Mouse (Mus musculus) stomach, embryonic 14.5 days (tissue): ENCODE results near the gene Rap1b. TPM values are rescaled to one million over a fixed set of nuclear protein-coding genes. Genes with fewer than 3 reads are reported as not detected.

Source experiments
- ATAC-seq: fragments of 200-750 bp; cut with Nextera tagmentation; 2 replicates; pipeline ENCODE4 v1.8.0; 2017; ENCODE audit warnings: low read depth, moderate TSS enrichment; ENCODE audit not compliant: insufficient number of reproducible peaks, insufficient read depth, low FRiP score
- H3K27ac ChIP-seq: fragments of 300-500 bp; sonication (generic); 2 replicates; pipeline ENCODE4 v1.5.1; 2014; ENCODE audit warnings: mild to moderate bottlenecking, low read length, moderate library complexity, mixed read lengths
- H3K27me3 ChIP-seq: fragments of 300-500 bp; sonication (generic); 2 replicates; pipeline ENCODE4 v1.6.1; 2014; ENCODE audit warnings: low read length, control low read depth, mixed read lengths; ENCODE audit not compliant: control insufficient read depth, insufficient read depth
- H3K36me3 ChIP-seq: fragments of 300-500 bp; sonication (generic); 2 replicates; pipeline ENCODE4 v1.6.1; 2014; ENCODE audit warnings: mild to moderate bottlenecking, control low read depth, low read length, moderate library complexity, mixed read lengths; ENCODE audit not compliant: control insufficient read depth, insufficient read depth
- H3K4me1 ChIP-seq: fragments of 300-500 bp; sonication (generic); 2 replicates; pipeline ENCODE4 v1.6.1; 2014; ENCODE audit warnings: low read length, control low read depth, mixed read lengths; ENCODE audit not compliant: control insufficient read depth, insufficient read depth
- H3K4me2 ChIP-seq: fragments of 300-500 bp; sonication (generic); replicated peaks from 2 replicates; pipeline ENCODE4 v1.6.1; 2014; ENCODE audit warnings: low read depth, low read length, control low read depth
- H3K4me3 ChIP-seq: fragments of 300-500 bp; sonication (generic); 2 replicates; pipeline ENCODE4 v1.5.1; 2014; ENCODE audit warnings: low read depth, low read length, control low read depth
- H3K9ac ChIP-seq: fragments of 300-500 bp; sonication (generic); replicated peaks from 2 replicates; pipeline ENCODE4 v1.6.1; 2014; ENCODE audit warnings: low read depth, mild to moderate bottlenecking, control low read depth, low read length, moderate library complexity, mixed read lengths
- H3K9me3 ChIP-seq: fragments of 300-500 bp; sonication (generic); 2 replicates; pipeline ENCODE4 v1.6.1; 2016; ENCODE audit warnings: low read depth, low read length, control low read depth; ENCODE audit not compliant: control insufficient read depth
- WGBS: fragments of 180-500 bp; shearing (Covaris S2); extraction: QIAGEN DNeasy Blood & Tissue Kit; methylation state at CpG from one replicate; pipeline ENCODE4 v1.1.7; 2014; 5-methylcytosine and 5-hydroxymethylcytosine counted together
- polyA plus RNA-seq: library from polyadenylated mRNA; unstranded; fragments of >200 nt; fragmentation: Nextera tagmentation; extraction: Ambion mirVana; gene quantifications from 2 replicates; pipeline ENCODE4 v1.2.1, GENCODE M21; 2014

The Rap1b gene
- polyA plus RNA-seq, 1 experiment from 2014 or later: 178 TPM

GRCm38 (mm10) chr10:117808068-117808467 is 37.8 kb downstream of the Rap1b start:
- H3K9ac ChIP-seq: no peak overlapping the region
- WGBS: 83% methylated on average over 6 of the region's 6 CpGs
- no peaks in the 10 kb centered on the region for H3K4me1 ChIP-seq
- no peak overlapping the region for H3K27ac ChIP-seq
- ATAC-seq: no peak
- no peak overlapping the region for H3K4me3 ChIP-seq
- no peaks in the 10 kb centered on the region for H3K9me3 ChIP-seq
- H3K4me2 ChIP-seq: no peak overlapping the region
- peaks cover 2% of the 10 kb centered on the region; the same call in 1 of the 2 replicates for H3K36me3 ChIP-seq
- H3K27me3 ChIP-seq: no peaks in the 10 kb centered on the region

- no peak overlapping the region for H3K4me3 ChIP-seq
- no peaks in the 10 kb centered on the region for H3K9me3 ChIP-seq
- H3K27me3 ChIP-seq: no peaks in the 10 kb centered on the region
- no peaks in the 10 kb centered on the region for H3K36me3 ChIP-seq
- ATAC-seq: no peak
- no peak overlapping the region for H3K4me2 ChIP-seq
- H3K27ac ChIP-seq: no peak overlapping the region
- WGBS: 62% methylated on average over 9 of the region's 9 CpGs
- no peak overlapping the region for H3K9ac ChIP-seq
- no peaks in the 10 kb centered on the region for H3K4me1 ChIP-seq
These were observed 39.9 kb downstream of the Rap1b start for GRCm38 (mm10) chr10:117805919-117806318.

GRCm38 (mm10) chr10:117803870-117804850 is 41.7 kb downstream of the Rap1b start:
- Histone ChIP-seq H3K36me3 (no peaks in the 10 kb centered on the region), H3K4me2 (no peak overlapping the region), H3K4me3 (no peak overlapping the region), H3K9me3 (no peaks in the 10 kb centered on the region), H3K27me3 (no peaks in the 10 kb centered on the region), H3K9ac (no peak overlapping the region), H3K27ac (no peak overlapping the region), H3K4me1 (peaks cover 5% of the 10 kb centered on the region; the same call in 1 of the 2 replicates)
- no peak for ATAC-seq
- 88% methylated on average over 31 of the region's 31 CpGs for WGBS

- Histone ChIP-seq H3K4me2 (no peak overlapping the region), H3K4me3 (no peak overlapping the region), H3K27ac (no peak overlapping the region), H3K36me3 (no peaks in the 10 kb centered on the region), H3K27me3 (no peaks in the 10 kb centered on the region), H3K9ac (no peak overlapping the region), H3K9me3 (no peaks in the 10 kb centered on the region), H3K4me1 (peaks cover 5% of the 10 kb centered on the region; the same call in 1 of the 2 replicates)
- ATAC-seq: no peak
- whole genome bisulfite sequencing: 93% methylated on average over 9 of the region's 9 CpGs
These were observed 43.9 kb downstream of the Rap1b start for GRCm38 (mm10) chr10:117801886-117802285.

DNA sequence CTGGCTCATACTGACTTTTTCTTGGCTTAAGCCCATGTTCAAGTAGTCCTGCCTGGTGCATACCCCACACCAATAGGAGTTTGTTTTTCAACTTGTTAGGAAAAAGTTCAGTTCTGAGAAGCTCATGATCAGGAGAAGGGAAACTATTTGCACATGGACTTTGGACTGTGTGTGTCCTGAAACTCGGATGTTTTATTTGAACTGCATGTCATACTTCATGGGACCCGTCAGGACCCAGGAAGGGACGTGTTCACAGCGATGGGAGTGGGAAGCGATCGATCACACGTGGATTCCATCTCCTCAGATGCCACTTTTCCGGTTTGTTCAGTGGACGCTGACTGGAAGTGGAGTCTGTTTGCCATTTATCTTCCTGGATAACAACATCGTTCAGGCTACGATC is 46.0 kb downstream of the Rap1b start:
- no peak overlapping the region for H3K4me3 ChIP-seq

DNA sequence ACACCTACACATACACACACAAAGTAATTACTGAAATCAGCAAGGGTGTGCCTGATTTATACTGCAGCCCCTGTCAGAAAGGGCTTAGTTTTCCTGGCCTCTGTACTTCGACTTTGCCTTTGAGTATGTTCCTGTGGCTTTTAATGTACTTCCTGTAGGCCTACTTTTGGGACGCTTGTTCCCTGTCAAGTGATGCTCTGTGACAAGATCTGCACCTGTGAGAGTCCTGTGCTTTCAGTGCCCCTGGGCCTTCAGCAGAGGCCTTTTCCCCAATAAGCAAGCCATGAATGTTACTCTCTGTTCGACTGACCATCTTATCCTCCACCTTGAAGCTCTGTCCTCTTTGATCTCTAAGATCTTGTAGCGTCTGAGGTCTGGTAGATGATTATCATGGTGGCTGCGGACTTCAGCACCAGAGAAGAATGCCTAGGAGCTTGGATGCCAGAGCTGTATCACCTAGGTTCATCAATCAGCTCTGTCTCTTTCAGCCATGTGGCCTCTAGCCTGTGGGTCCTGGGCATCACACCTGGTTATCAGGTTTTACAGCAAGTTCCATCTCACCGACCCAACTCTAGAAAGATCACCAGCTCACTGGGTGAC is 47.3 kb downstream of the Rap1b start:
- peaks cover 5% of the 10 kb centered on the region; the same call in 1 of the 2 replicates for H3K4me1 ChIP-seq
- WGBS: 69% methylated on average over 6 of the region's 6 CpGs
- H3K4me2 ChIP-seq: no peak overlapping the region
- no peaks in the 10 kb centered on the region for H3K36me3 ChIP-seq
- no peak overlapping the region for H3K27ac ChIP-seq
- no peak for ATAC-seq
- H3K27me3 ChIP-seq: no peaks in the 10 kb centered on the region
- no peaks in the 10 kb centered on the region for H3K9me3 ChIP-seq
- H3K4me3 ChIP-seq: no peak overlapping the region
- no peak overlapping the region for H3K9ac ChIP-seq

More for the DNA sequence above, 46.0 kb downstream of the Rap1b start:
- Histone ChIP-seq H3K4me2 (no peak overlapping the region), H3K27ac (no peak overlapping the region), H3K4me1 (peaks cover 5% of the 10 kb centered on the region; the same call in 1 of the 2 replicates), H3K36me3 (no peaks in the 10 kb centered on the region), H3K9ac (no peak overlapping the region), H3K27me3 (no peaks in the 10 kb centered on the region), H3K9me3 (no peaks in the 10 kb centered on the region)
- ATAC-seq: no peak
- 64% methylated on average over 11 of the region's 11 CpGs for WGBS

DNA sequence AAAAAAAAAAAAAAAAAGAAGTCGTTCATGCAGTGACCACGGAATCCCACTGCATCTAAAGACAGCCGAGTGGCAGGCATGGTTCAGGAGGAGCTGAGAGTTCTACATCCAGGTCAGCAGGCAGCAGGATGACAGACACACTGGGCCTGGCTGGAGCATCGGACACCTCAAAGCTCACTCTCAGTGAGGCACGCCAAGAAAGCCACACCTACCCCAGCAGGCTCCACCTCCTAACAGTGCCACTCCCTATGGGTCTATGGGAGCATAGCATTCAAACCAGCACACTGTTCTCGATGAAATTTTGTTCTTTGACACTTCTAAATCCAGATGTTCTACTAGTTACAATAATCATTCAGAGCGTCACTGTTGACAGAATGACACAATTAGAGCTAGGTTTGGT is 48.2 kb downstream of the Rap1b start:
- WGBS: 68% methylated on average over 7 of the region's 7 CpGs
- Histone ChIP-seq H3K27ac (no peak overlapping the region), H3K9me3 (no peaks in the 10 kb centered on the region), H3K27me3 (no peaks in the 10 kb centered on the region), H3K4me2 (no peak overlapping the region), H3K4me1 (peaks cover 7% of the 10 kb centered on the region; the same call in 1 of the 2 replicates), H3K4me3 (no peak overlapping the region), H3K9ac (no peak overlapping the region), H3K36me3 (no peaks in the 10 kb centered on the region)
- no peak for ATAC-seq

DNA sequence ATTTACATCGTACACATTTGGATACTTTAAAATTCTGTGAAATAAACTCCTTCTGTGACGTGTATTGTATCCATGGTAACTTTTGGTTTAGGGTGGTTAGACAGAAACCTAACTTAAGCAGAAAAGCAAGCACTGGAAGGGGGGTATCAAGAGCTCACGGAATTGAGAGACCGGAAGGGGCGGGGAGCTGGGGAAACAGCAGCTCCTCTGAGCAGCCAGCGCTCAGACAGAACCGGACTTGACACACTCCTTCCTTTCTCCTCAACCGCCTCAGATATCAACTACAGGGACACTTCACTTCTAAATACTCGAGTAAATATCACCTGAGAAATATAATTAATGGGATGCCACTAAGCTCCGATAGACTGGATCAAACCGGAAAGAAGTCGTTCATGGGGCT is 48.7 kb downstream of the Rap1b start:
- ATAC-seq: no peak
- H3K9ac ChIP-seq: no peak overlapping the region
- 89% methylated on average over 12 of the region's 12 CpGs for WGBS
- H3K27ac ChIP-seq: no peak overlapping the region
- no peak overlapping the region for H3K4me2 ChIP-seq
- H3K36me3 ChIP-seq: no peaks in the 10 kb centered on the region
- H3K4me1 ChIP-seq: peaks cover 7% of the 10 kb centered on the region; the same call in 1 of the 2 replicates
- H3K27me3 ChIP-seq: no peaks in the 10 kb centered on the region
- no peaks in the 10 kb centered on the region for H3K9me3 ChIP-seq
- no peak overlapping the region for H3K4me3 ChIP-seq
